11 mouse cellular contexts compared by ENCODE assay signal in genomic region chr8:64690306-64690705, GRCm38 (mm10). TPM values are rescaled to one million over a fixed set of nuclear protein-coding genes. Genes with fewer than 3 reads are reported as not detected.
DNase-seq lines count a peak whose midpoint lies in the region; ATAC-seq lines count a peak whose summit lies in the region.
"Had no signal": no experiment of that assay in that cellular context is flagged by ENCODE, and none has a peak within 500 bp of the region (broad histone marks: within the 10 kb centered on the region; RNA-seq: fewer than 3 reads in every experiment).

No protein-coding gene starts in this region.

- H3K4me3 ChIP-seq in forebrain, embryonic 13.5 days = peak overlapping the region; percentile 81
- H3K4me3 ChIP-seq in forebrain, embryonic 10.5 days = no peak overlapping the region
- 0 out of 2 replicates have a peak overlapping the region, but pooled peaks have one; percentile 1 for H3K4me3 ChIP-seq in forebrain, embryonic 16.5 days (replicated peaks; ENCODE audit: low read length)
- peak overlapping the region; percentile 84 for H3K4me3 ChIP-seq in midbrain, embryonic 13.5 days (replicated peaks)

- peaks cover 45% of the 10 kb centered on the region for H3K4me1 ChIP-seq in forebrain, embryonic 13.5 days
- H3K4me1 ChIP-seq in forebrain, embryonic 10.5 days = peaks cover 31% of the 10 kb centered on the region
- H3K4me1 ChIP-seq in forebrain, embryonic 16.5 days (replicated peaks; ENCODE audit: control insufficient read depth, insufficient read depth, low read length) = peaks cover 28% of the 10 kb centered on the region
- H3K4me1 ChIP-seq in midbrain, embryonic 13.5 days (replicated peaks) = peaks cover 43% of the 10 kb centered on the region

- no peaks in the 10 kb centered on the region for H3K9me3 ChIP-seq in forebrain, embryonic 13.5 days (replicated peaks)
- no peaks in the 10 kb centered on the region for H3K9me3 ChIP-seq in forebrain, embryonic 10.5 days
- H3K9me3 ChIP-seq in forebrain, embryonic 16.5 days (ENCODE audit: control insufficient read depth, low read length) = no peaks in the 10 kb centered on the region
- H3K9me3 ChIP-seq in midbrain, embryonic 13.5 days = no peaks in the 10 kb centered on the region

- no peak for DNase-seq in forebrain, embryonic 10.5 days (ENCODE audit: extremely low spot score, low spot score)
- DNase-seq in 3T3-L1 (ENCODE audit: low read depth, low spot score) = peak; percentile 55
- no peak for DNase-seq in thymus, postnatal 0 days (ENCODE audit: low spot score)
- no peak for DNase-seq in liver
- DNase-seq: kidney, adult 9 months; lung, adult 2 months; right cerebral cortex, postnatal 14 days; thymus, adult 2 months had no signal

- ATAC-seq in forebrain, embryonic 13.5 days = no peak
- no peak for ATAC-seq in forebrain, embryonic 16.5 days
- ATAC-seq in midbrain, embryonic 13.5 days = no peak

- no peaks in the 10 kb centered on the region for H3K27me3 ChIP-seq in forebrain, embryonic 13.5 days
- H3K27me3 ChIP-seq in forebrain, embryonic 10.5 days (ENCODE audit: poor library complexity, severe bottlenecking) = peaks cover 12% of the 10 kb centered on the region
- no peaks in the 10 kb centered on the region for H3K27me3 ChIP-seq in forebrain, embryonic 16.5 days (replicated peaks; ENCODE audit: control insufficient read depth, insufficient read depth, low read length)
- H3K27me3 ChIP-seq in midbrain, embryonic 13.5 days = no peaks in the 10 kb centered on the region

- H3K9ac ChIP-seq in forebrain, embryonic 13.5 days = no peak overlapping the region
- H3K9ac ChIP-seq in forebrain, embryonic 16.5 days (replicated peaks; ENCODE audit: low read depth, low read length) = no peak overlapping the region
- peak overlapping the region; percentile 5; the same call in 1 of the 2 replicates for H3K9ac ChIP-seq in midbrain, embryonic 13.5 days (replicated peaks)

- no peaks in the 10 kb centered on the region for H3K36me3 ChIP-seq in forebrain, embryonic 13.5 days (ENCODE audit: poor library complexity, severe bottlenecking)
- H3K36me3 ChIP-seq in forebrain, embryonic 10.5 days (replicated peaks) = 0 out of 2 replicates have a peak, but pooled peaks cover 5% of the 10 kb centered on the region
- H3K36me3 ChIP-seq in forebrain, embryonic 16.5 days (ENCODE audit: control insufficient read depth, insufficient read depth) = no peaks in the 10 kb centered on the region
- H3K36me3 ChIP-seq in midbrain, embryonic 13.5 days = no peaks in the 10 kb centered on the region

- peak overlapping the region; percentile 72 for H3K4me2 ChIP-seq in forebrain, embryonic 13.5 days
- H3K4me2 ChIP-seq in forebrain, embryonic 16.5 days (ENCODE audit: low read length) = peak overlapping the region; percentile 75
- H3K4me2 ChIP-seq in midbrain, embryonic 13.5 days (replicated peaks) = peak overlapping the region; percentile 67

- 76% methylated on average over 6 of the region's 6 CpGs for WGBS in forebrain, embryonic 13.5 days
- 91% methylated on average over 6 of the region's 6 CpGs for WGBS in forebrain, embryonic 10.5 days
- WGBS in forebrain, embryonic 16.5 days = 75% methylated on average over 6 of the region's 6 CpGs
- 72% methylated on average over 6 of the region's 6 CpGs for whole genome bisulfite sequencing in midbrain, embryonic 13.5 days

- no peak overlapping the region for H3K27ac ChIP-seq in forebrain, embryonic 13.5 days
- no peak overlapping the region for H3K27ac ChIP-seq in forebrain, embryonic 10.5 days
- no peak overlapping the region for H3K27ac ChIP-seq in forebrain, embryonic 16.5 days (ENCODE audit: low read length)
- no peak overlapping the region for H3K27ac ChIP-seq in midbrain, embryonic 13.5 days

RNA-seq across cellular contexts. Expression of gene Cpe, which starts 2.5 kb away (rescaled TPM):
- polyA plus RNA-seq in forebrain, embryonic 13.5 days (2015; fragmentation: Nextera tagmentation; extraction: Ambion mirVana) = 389 and 392 TPM in 2 replicates
- 98.7 and 107 TPM in 2 replicates for polyA plus RNA-seq in forebrain, embryonic 10.5 days (2016; fragmentation: Nextera tagmentation; extraction: Ambion mirVana)
- polyA plus RNA-seq in forebrain, embryonic 16.5 days (2015; fragmentation: Nextera tagmentation; extraction: Ambion mirVana) = 470 and 498 TPM in 2 replicates
- polyA plus RNA-seq in midbrain, embryonic 13.5 days (2015; fragmentation: Nextera tagmentation; extraction: Ambion mirVana) = 676 and 719 TPM in 2 replicates
- polyA plus RNA-seq in thymus, postnatal 0 days (2015; fragmentation: Nextera tagmentation; extraction: Ambion mirVana) = 15.3 and 17.8 TPM in 2 replicates

RNA-seq across cellular contexts. Expression of gene Msmo1, which starts 43.3 kb away (rescaled TPM):
- polyA plus RNA-seq in forebrain, embryonic 13.5 days (2015; fragmentation: Nextera tagmentation; extraction: Ambion mirVana) = 143 and 160 TPM in 2 replicates
- polyA plus RNA-seq in forebrain, embryonic 10.5 days (2016; fragmentation: Nextera tagmentation; extraction: Ambion mirVana) = 208 and 215 TPM in 2 replicates
- polyA plus RNA-seq in forebrain, embryonic 16.5 days (2015; fragmentation: Nextera tagmentation; extraction: Ambion mirVana) = 155 and 156 TPM in 2 replicates
- polyA plus RNA-seq in midbrain, embryonic 13.5 days (2015; fragmentation: Nextera tagmentation; extraction: Ambion mirVana) = 155 and 168 TPM in 2 replicates
- 58.5 and 62.0 TPM in 2 replicates for polyA plus RNA-seq in thymus, postnatal 0 days (2015; fragmentation: Nextera tagmentation; extraction: Ambion mirVana)
